8 mouse cellular contexts compared by ENCODE assay signal in the genomic region with DNA sequence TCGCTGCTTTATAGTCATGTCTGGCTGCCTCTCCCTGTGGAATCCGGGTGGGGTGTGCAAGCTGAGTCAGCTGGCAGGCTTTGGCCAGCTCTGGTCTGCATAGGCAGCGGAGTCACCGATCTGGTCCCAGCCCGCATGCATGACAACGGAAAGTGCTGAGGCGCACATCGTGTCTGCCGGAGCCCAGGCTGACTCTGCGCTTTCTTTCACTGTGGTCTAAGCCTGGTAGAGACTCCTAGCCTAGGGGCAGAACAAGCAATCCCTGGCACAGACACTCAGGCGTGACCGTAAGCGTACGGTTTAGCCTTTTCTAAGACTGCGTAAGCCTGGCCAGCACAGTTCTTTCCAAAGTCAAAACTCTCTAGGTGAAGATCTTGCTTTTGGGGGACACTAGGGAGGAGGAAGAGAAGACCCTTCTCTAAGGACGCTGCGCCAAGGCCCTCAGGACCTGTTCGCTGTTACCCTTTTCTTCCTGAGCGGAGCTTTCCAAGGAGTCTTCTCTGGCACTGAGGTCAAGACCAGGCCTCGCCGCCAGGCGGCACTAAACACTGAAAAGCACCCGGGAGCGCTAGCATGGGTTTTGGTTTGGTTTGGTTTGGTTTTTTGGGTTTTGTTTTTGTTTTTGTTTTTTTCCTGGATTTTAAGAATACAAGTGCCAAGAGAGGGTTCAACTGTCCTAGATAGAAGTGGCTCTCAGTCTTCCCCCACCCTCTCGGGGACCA. TPM values are rescaled to one million over a fixed set of nuclear protein-coding genes. Genes with fewer than 3 reads are reported as not detected.
DNase-seq lines count a peak whose midpoint lies in the region; ATAC-seq and TF ChIP-seq lines count a peak whose summit lies in the region.

Cryba2 (minus strand) TSS at position 10 of the 722 bp plus-strand sequence.

- no peak within 1 kb of the TSS for H3K27ac ChIP-seq in ES-Bruce4 (ENCODE audit: insufficient read depth, low read length)
- no peak within 1 kb of the TSS for H3K27ac ChIP-seq in heart, embryonic 13.5 days (replicated peaks)
- no peak within 1 kb of the TSS for H3K27ac ChIP-seq in midbrain, embryonic 12.5 days (replicated peaks)

- H3K4me1 ChIP-seq in ES-Bruce4 (ENCODE audit: control insufficient read depth, insufficient read depth, low read length) = no peaks in the 10 kb centered on the region
- H3K4me1 ChIP-seq in heart, embryonic 13.5 days = peaks cover 14% of the 10 kb centered on the region
- peaks cover 22% of the 10 kb centered on the region for H3K4me1 ChIP-seq in midbrain, embryonic 12.5 days

- DNase-seq in gastrocnemius, postnatal 10 days = peak; percentile 37
- DNase-seq in gastrocnemius, postnatal 25 days = no peak
- DNase-seq in cerebellum, postnatal 10 days = peak; percentile 83 to 85
- peak; percentile 67 for DNase-seq in kidney, postnatal 10 days
- DNase-seq in thymus, postnatal 14 days = peak; percentile 25

- no peak for TF ChIP-seq POLR2A in ES-Bruce4 (IDR thresholded peaks at IDR 0.05; ENCODE audit: insufficient read depth, low read length)

- TF ChIP-seq CTCF in ES-Bruce4 (IDR thresholded peaks at IDR 0.05; ENCODE audit: low read depth, low read length) = peak; percentile 80

- no peak for ATAC-seq in heart, embryonic 13.5 days (ENCODE audit: extremely low read depth, insufficient number of reproducible peaks, low FRiP score, low TSS enrichment)
- peak; percentile 32; the same call in 1 of the 2 replicates for ATAC-seq in midbrain, embryonic 12.5 days (ENCODE audit: low FRiP score, low read depth)

- H3K9ac ChIP-seq in ES-Bruce4 (ENCODE audit: low read depth, poor library complexity, severe bottlenecking) = no peak within 1 kb of the TSS
- no peak within 1 kb of the TSS for H3K9ac ChIP-seq in heart, embryonic 13.5 days
- peak within 1 kb of the TSS; percentile 35; the same call in 1 of the 2 replicates for H3K9ac ChIP-seq in midbrain, embryonic 12.5 days (replicated peaks)

- peak within 1 kb of the TSS; percentile 8 for H3K4me2 ChIP-seq in heart, embryonic 13.5 days
- peak within 1 kb of the TSS; percentile 48 for H3K4me2 ChIP-seq in midbrain, embryonic 12.5 days (replicated peaks)

- 0 out of 2 replicates have a peak, but pooled peaks cover 3% of the 10 kb centered on the region for H3K27me3 ChIP-seq in ES-Bruce4 (ENCODE audit: control insufficient read depth, insufficient read depth, low read length, poor library complexity, severe bottlenecking)
- peaks cover 97% of the 10 kb centered on the region for H3K27me3 ChIP-seq in heart, embryonic 13.5 days (replicated peaks)
- peaks cover 98% of the 10 kb centered on the region for H3K27me3 ChIP-seq in midbrain, embryonic 12.5 days

- TF ChIP-seq EP300 in ES-Bruce4 (IDR thresholded peaks at IDR 0.05; ENCODE audit: insufficient read depth, low read depth, low read length) = 0 out of 2 replicates have a peak, but pooled peaks have one; percentile 12

- no peaks in the 10 kb centered on the region for H3K9me3 ChIP-seq in ES-Bruce4 (replicated peaks; ENCODE audit: control insufficient read depth, insufficient read depth, low read length, poor library complexity, severe bottlenecking)
- H3K9me3 ChIP-seq in heart, embryonic 13.5 days = no peaks in the 10 kb centered on the region
- no peaks in the 10 kb centered on the region for H3K9me3 ChIP-seq in midbrain, embryonic 12.5 days

- WGBS in heart, embryonic 13.5 days = 6% methylated on average over 25 of the region's 25 CpGs
- 2% methylated on average over 25 of the region's 25 CpGs for WGBS in midbrain, embryonic 12.5 days

- no peaks in the 10 kb centered on the region for H3K36me3 ChIP-seq in ES-Bruce4 (ENCODE audit: control insufficient read depth, insufficient read depth, low read length, poor library complexity, severe bottlenecking)
- no peaks in the 10 kb centered on the region for H3K36me3 ChIP-seq in heart, embryonic 13.5 days
- H3K36me3 ChIP-seq in midbrain, embryonic 12.5 days = no peaks in the 10 kb centered on the region

- peak within 1 kb of the TSS; percentile 41 for H3K4me3 ChIP-seq in ES-Bruce4 (ENCODE audit: low read depth, low read length)
- H3K4me3 ChIP-seq in heart, embryonic 13.5 days = no peak within 1 kb of the TSS
- peak within 1 kb of the TSS; percentile 26 for H3K4me3 ChIP-seq in midbrain, embryonic 12.5 days

RNA-seq across cellular contexts. Expression of gene Cryba2, which starts in this region (rescaled TPM):
- total RNA-seq in gastrocnemius, postnatal 10 days (2021) = not detected
- total RNA-seq in gastrocnemius, postnatal 25 days (2021) = not detected
- not detected in 2 replicates for polyA plus RNA-seq in ES-Bruce4 (2011; ENCODE audit: insufficient read depth, insufficient read length, low read depth, missing spikeins)
- polyA plus RNA-seq in heart, embryonic 13.5 days (2015; fragmentation: Nextera tagmentation; extraction: Ambion mirVana) = not detected in 2 replicates
- not detected in 2 replicates for polyA plus RNA-seq in midbrain, embryonic 12.5 days (2016; fragmentation: Nextera tagmentation; extraction: Ambion mirVana)

Comparison
In these comparisons a context has a peak if more than half of its experiments do, and no peak if none do; other contexts are left out.
1. Peak in DNase-seq in gastrocnemius, postnatal 10 days; RNA of the gene not detected or under 1 TPM.
2. Peak in ATAC-seq, H3K4me3 ChIP-seq, H3K9ac ChIP-seq and H3K4me2 ChIP-seq in midbrain, embryonic 12.5 days; RNA of the gene not detected or under 1 TPM.